Mouse (Mus musculus) embryonic fibroblast, embryonic 13.5 days (primary cell): ENCODE data around the gene Cdk12.

Experiments
- CTCF ChIP-seq: IDR thresholded peaks from 2 replicates; pipeline ENCODE4 v1.5.1; 2011; ENCODE audit warnings: mild to moderate bottlenecking, control low read depth, low read length, moderate library complexity, borderline replicate concordance; ENCODE audit not compliant: insufficient read depth
- POLR2A ChIP-seq: IDR thresholded peaks from 2 replicates; pipeline ENCODE4 v1.6.1; 2011; ENCODE audit warnings: low read depth, mild to moderate bottlenecking, control low read depth, low read length, moderate library complexity

GRCm38 (mm10) chr11:98293070-98293469 lies 90.2 kb downstream of the Cdk12 start:
- no peak for TF ChIP-seq POLR2A
- no peak for TF ChIP-seq CTCF
